Mouse (Mus musculus) cerebellum, postnatal 36 days (tissue): Measurements from ENCODE around the gene Lefty1.
A peak's percentile ranks its signal among the peaks of the same experiment; 100 is the strongest.
"Not testable (repeated sequence)": the region's sequence is repeated elsewhere in the genome, so short reads cannot be mapped to it uniquely, and the experiment has no call there.

ENCODE experiments used
- DNase-seq, 2 experiments: peaks; one replicate each; pipeline ENCODE4 v3.0.0; 2021 to 2022; ENCODE audit warnings: mixed read lengths in 2 of 2

The Lefty1 gene

DNA sequence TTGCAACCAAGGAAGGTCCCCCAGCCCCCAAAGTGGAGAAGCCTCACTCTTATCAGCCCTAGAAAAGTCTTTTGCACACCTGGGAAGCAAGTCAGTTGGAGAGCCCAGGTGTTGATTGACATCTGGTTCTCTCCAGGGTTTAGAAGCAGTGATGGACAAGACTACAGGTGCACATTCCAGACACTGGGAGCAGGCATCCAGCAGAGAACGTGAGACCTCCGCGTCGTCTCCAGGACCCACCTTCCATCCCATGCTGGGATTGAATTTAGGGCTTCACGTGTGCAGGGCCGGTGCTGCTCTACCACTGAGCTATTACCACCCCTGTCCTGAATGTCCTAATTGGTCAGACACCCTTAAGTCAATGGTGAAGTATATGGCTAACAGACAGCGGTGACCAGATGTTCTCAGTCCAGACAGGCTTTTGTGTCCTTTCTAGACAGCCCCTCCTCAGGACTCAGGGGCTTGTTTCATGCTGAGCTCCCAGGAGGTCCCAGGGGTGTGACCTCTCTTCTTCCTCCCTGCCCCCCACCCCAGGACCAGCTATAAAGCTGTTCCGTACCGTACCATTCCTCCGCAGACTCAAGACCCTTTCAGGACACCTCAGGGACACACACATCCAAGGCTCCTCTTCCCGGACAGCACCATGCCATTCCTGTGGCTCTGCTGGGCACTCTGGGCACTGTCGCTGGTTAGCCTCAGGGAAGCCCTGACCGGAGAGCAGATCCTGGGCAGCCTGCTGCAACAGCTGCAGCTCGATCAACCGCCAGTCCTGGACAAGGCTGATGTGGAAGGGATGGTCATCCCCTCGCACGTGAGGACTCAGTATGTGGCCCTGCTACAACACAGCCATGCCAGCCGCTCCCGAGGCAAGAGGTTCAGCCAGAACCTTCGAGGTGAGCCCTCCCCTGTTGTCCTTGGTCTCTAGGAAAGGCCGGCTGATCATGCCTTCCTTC lies at the start of gene Lefty1:
Lefty1 (plus strand) TSS at position 556 of the 953 bp plus-strand sequence.
- no peak for DNase-seq

- no peak for DNase-seq
Observed at GRCm38 (mm10) chr1:180888556-180889042, 46.2 kb upstream of the Lefty1 start.

DNA sequence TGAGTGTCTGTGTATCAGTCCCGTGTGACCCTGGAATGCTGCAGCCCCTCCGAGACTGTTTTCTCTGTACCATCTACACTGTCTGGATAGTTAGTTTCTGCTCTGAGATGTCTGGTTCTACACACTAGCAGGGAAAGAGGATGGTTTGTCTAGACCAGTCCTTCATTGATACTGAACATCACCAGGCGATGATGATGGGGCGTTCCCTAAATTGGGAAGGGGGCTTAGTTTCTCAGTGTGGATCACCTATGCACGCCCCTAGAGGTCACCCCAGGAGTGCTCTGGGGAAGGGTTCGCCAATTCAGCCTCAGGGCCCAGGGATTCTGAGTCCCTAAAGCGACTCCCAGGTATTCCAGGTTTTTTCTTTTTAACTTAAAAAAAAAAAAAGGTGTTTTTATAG lies 45.6 kb upstream of the Lefty1 start:
- no peak for DNase-seq

GRCm38 (mm10) chr1:180889841-180890240 lies 45.0 kb upstream of the Lefty1 start:
- no peak for DNase-seq

GRCm38 (mm10) chr1:180892808-180893207 lies 42.0 kb upstream of the Lefty1 start, which contains the start of gene Lefty2:
Lefty2 (plus strand) TSS chr1:180893108.
- DNase-seq: no peak

DNA sequence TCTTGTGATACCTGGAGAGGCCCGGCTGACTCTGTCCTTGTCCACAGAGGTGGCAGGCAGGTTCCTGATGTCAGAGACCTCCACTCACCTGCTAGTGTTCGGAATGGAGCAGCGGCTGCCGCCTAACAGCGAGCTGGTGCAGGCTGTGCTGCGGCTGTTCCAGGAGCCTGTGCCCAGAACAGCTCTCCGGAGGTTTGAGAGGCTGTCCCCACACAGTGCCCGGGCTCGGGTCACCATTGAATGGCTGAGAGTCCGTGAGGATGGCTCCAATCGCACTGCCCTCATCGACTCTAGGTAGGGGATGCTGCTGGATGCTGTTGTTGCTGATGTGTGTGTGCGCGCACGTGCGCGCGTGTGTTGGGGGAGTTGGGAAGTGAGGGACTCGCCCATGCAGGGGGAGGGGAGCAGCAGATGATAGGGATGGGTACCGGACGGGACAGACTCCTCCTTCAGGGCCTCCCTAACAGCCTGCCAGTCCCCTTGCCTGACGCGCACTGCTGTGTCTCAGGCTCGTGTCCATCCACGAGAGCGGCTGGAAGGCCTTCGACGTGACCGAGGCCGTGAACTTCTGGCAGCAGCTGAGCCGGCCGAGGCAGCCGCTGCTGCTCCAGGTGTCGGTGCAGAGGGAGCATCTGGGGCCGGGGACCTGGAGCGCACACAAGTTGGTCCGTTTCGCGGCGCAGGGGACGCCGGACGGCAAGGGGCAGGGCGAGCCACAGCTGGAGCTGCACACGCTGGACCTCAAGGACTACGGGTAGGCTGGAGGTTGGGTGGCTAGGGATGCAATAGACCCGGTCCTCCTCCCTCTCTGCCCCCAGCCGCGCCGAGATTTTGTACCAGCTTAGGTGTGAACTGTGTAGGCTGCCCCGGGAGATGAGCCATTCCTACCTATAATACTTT lies 40.5 kb upstream of the Lefty1 start:
- DNase-seq: not testable (repeated sequence)

DNA sequence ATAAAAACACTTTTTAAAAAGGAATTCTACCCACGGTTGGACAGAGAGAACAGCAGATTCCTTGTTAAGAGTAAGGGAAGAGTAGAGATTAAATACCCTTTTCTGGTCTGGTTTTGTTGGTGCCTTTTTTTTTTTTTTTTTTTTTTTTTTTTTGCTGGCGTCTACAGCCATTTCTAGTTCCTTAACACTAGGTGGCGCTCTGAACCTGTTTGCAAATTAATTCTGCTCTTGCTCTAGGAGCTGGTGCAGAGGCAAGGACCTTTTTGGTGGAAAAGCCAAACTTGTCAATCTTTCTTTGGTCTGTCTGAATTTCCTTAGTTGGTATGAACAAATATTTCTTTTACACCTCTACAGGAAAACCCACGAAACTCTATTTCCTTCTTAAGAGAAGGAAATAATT lies 33.7 kb upstream of the Lefty1 start:
- peak in 1 of 2 experiments; percentile 28 for DNase-seq

DNA sequence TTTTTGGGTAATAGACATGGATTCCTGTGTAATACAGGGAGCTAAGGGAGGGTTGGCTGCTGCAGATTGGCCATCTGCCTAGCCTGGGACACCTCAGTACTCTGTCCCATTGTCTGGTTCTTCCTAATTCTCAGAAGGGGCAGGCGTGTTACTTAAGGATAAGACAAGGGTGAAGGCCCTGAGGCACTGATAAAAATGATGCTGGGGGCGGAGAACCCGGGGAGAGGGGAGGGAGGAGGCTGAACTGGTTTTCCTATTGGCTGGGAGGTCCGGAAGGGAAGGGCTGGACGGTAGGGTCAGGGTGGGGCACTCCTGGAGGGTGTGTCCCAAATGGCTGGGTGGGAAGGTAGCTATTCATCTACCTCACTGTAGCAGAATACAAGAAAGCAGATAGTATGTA lies 31.9 kb upstream of the Lefty1 start:
- no peak for DNase-seq

- DNase-seq: no peak
Observed at GRCm38 (mm10) chr1:180903666-180904038, 31.2 kb upstream of the Lefty1 start.

DNA sequence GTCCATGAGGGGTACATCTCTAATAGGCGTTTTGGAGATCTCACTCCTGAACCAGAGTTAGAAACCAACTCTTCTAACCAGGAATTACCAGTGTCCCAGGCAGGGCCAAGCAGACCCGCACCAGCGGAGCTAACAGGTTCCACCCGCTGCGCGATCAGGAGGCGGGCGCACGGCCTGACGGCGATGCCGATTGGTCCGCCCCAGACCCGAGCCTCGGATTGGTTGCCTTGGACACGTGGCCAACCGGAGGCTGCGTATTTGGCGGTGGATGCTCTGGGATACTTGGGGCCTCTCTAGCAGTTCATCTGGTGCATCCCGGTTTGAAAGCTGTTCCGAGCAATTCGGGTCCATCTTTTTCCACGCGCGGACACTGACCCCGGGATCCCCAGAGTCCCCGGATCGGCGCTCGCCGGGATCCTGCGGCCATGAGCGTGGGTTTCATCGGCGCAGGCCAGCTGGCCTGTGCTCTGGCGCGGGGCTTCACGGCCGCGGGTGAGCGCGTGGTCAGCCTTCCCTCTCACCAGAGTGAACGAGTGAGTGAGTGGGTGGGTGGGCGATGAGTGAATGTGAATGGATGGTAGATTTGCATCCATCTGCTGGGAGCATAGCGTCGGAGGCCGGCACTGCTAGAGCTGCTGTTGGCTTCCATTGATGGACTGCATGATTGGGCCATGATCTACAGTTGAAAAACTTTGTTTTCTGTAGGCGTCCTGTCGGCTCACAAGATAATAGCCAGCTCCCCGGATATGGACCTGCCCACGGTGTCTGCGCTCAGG lies 30.6 kb upstream of the Lefty1 start, which contains the start of gene Pycr2:
Pycr2 (plus strand) TSS at position 255 of the 776 bp plus-strand sequence.
- peak; percentile 93 to 94 for DNase-seq

DNA sequence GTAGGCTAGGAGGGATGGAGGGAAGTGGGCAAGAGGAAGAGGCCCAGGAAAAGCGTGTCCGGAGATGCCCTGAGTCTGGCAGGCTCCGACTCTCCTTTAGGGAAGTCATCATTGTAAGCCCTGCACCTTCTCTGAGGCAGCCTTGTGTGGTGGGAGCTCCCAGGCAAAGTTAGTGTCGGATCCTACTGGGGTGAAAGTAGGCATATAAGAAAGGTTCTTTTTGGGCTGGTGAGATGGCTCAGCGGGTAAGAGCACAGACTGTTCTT lies 30.1 kb upstream of the Lefty1 start:
- DNase-seq: no peak

DNA sequence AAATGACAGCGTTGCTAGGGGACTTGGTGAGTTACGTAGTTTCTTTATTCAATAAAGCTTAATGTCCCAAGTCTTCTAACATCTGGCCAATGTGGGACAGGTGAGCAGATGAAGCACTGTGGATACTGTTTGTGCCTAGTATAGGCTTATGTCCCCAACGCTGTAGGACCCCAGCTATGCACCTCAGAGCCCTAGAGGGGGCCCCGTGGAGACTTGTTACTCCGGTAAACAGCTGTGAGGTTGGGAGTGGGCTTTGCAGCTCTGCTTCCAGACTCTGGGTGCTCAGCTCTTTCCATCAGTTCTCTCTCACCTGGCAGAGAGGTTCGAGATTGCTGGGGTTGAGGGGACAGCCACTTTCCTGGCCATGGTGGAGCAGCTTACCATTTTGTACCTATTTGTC lies 29.5 kb upstream of the Lefty1 start:
- DNase-seq: no peak

- no peak for DNase-seq
Observed at GRCm38 (mm10) chr1:180905876-180906275, 28.9 kb upstream of the Lefty1 start.

DNA sequence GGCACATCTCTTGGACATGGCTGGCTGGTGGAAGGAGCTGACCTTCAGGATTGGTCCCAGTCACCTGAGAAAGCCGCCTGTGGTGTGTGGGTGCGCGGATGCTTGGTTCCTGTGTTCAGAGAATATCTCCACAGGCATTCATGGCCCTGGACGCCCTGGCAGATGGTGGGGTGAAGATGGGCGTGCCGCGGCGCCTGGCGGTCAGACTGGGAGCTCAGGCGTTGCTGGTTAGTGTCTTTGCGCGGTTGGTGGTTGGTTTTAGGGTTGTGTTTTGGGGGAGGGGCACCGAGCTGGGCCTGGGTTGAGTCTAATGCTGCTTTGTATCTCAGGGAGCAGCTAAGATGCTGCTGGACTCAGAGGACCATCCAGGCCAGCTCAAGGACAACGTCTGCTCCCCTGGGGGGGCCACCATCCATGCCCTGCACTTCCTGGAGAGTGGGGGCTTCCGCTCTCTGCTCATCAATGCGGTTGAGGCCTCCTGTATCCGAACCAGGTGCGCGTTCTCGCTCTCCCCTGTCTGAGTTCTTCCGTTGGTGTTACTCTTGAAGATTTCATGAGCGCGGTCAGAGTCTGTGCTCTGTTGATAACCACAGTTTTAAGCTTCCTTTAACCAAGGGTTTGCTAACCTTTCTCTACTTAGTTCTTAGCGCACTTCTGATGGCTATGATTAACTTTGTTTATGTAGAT lies 28.2 kb upstream of the Lefty1 start:
- DNase-seq: peak in 1 of 2 experiments; percentile 5

- no peak for DNase-seq
Observed at GRCm38 (mm10) chr1:180911138-180911537, 23.7 kb upstream of the Lefty1 start.

- DNase-seq: no peak
Observed at GRCm38 (mm10) chr1:180911653-180912287, 23.1 kb upstream of the Lefty1 start.

DNA sequence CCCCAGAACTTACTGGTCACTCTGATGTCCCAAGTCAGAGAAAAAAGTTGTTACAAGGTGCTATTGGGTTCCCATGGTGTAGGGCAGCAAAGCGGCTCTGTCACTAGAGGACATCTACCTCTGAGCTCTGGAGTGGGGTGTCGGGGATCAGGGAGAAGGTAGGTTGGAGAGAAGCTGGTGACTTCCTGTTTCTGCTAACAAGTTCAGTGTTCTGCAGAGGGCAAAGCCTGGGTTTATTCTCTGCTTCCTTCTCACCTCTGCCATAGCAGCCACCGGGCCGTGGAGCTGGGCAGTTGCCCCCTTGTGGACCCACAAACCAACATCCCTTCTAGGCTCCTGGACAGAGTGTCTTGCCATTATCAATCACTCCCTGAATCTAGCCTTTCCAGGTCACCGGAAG lies 22.0 kb upstream of the Lefty1 start:
- no peak for DNase-seq

- no peak for DNase-seq
Observed at GRCm38 (mm10) chr1:180913797-180914196, 21.0 kb upstream of the Lefty1 start.

DNA sequence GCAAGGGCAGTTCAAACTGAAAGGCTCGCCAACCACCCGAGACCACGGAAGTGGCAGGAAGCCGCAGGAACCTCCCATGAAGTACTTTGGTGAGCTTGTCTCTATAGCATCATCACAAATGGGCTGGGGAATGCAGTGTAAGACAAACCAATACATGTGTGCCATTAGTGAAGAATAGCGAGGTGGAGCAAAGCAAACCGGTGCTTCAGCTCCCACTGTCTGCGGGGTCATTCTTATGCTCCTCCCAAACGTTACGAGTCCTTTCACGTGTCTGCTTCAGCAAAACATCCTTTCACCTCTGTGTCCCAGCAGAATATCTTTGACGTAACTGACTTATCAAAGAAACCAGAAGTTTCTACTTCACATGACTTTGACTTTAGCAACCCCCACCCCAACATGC lies 18.4 kb upstream of the Lefty1 start:
- DNase-seq: no peak

GRCm38 (mm10) chr1:180917053-180917452 lies 17.8 kb upstream of the Lefty1 start:
- DNase-seq: no peak

DNA sequence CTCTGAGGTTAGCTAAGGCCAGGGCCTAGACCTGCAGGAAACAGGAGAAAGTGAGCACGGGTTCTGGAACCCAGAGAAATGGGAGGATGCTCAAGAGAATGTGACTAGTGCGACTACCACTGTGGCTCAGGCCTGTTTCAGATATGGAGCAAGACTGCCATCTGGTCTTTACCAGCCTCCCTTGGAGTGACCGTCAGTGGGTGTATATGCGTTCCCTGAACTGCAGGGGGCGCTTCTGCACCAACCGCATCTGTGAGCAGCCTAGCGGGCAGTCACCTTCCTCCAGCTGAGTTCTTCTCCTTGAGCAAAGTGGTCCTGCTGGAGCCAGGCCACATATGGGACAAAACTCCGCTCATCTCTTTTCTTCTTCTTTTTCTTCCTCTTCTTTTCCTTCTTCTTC lies 15.1 kb upstream of the Lefty1 start:
- DNase-seq: no peak
